ENCODE assay signal across 20 mouse cellular contexts in genomic region chr1:178992503-178992902, GRCm38 (mm10).
DNase-seq lines count a peak whose midpoint lies in the region; ATAC-seq lines count a peak whose summit lies in the region.
"Had no signal": no experiment of that assay in that cellular context is flagged by ENCODE, and none has a peak within 500 bp of the region (broad histone marks: within the 10 kb centered on the region; RNA-seq: fewer than 3 reads in every experiment).

No protein-coding gene starts in this region.

- peaks cover 14% of the 10 kb centered on the region for H3K4me1 ChIP-seq in heart, embryonic 11.5 days (ENCODE audit: control insufficient read depth, insufficient read depth, low read length)
- H3K4me1 ChIP-seq: stomach, embryonic 15.5 days had no signal

- H3K4me3 ChIP-seq in heart, embryonic 11.5 days (ENCODE audit: low read depth, low read length): no peak overlapping the region
- H3K4me3 ChIP-seq: embryonic facial prominence, embryonic 15.5 days; hindbrain, embryonic 15.5 days; limb, embryonic 10.5 days; neural tube, embryonic 15.5 days; stomach, embryonic 15.5 days had no signal

- 77% methylated on average over 3 of the region's 3 CpGs for WGBS in heart, embryonic 11.5 days (ENCODE audit: insufficient replicate concordance)

- no peaks in the 10 kb centered on the region for H3K9me3 ChIP-seq in heart, embryonic 11.5 days (replicated peaks; ENCODE audit: control insufficient read depth, low read length)
- H3K9me3 ChIP-seq: embryonic facial prominence, embryonic 15.5 days; hindbrain, embryonic 15.5 days; limb, embryonic 10.5 days; neural tube, embryonic 15.5 days; stomach, embryonic 15.5 days had no signal

- H3K36me3 ChIP-seq in heart, embryonic 11.5 days (ENCODE audit: control insufficient read depth, insufficient read depth, low read length): no peaks in the 10 kb centered on the region
- H3K36me3 ChIP-seq: embryonic facial prominence, embryonic 15.5 days; hindbrain, embryonic 15.5 days; limb, embryonic 10.5 days; neural tube, embryonic 15.5 days; stomach, embryonic 15.5 days had no signal

- no peak overlapping the region for H3K4me2 ChIP-seq in heart, embryonic 11.5 days
- H3K4me2 ChIP-seq: embryonic facial prominence, embryonic 15.5 days; hindbrain, embryonic 15.5 days; neural tube, embryonic 15.5 days; stomach, embryonic 15.5 days had no signal

- no peak for ATAC-seq in heart, embryonic 11.5 days (replicated peaks; ENCODE audit: insufficient number of reproducible peaks, low FRiP score, low TSS enrichment)

- peak; percentile 19 for DNase-seq in adrenal gland, adult 2 months
- DNase-seq in adrenal gland, adult 18-20 months (ENCODE audit: low spot score in 2 of 2): no peak
- DNase-seq in heart, postnatal 4 days: peak; percentile 33
- peak; percentile 90 for DNase-seq in cerebellum, adult 11-12 months
- peak; percentile 89 to 90 for DNase-seq in cerebellum, postnatal 36 days
- no peak for DNase-seq in lung, postnatal 4 days
- no peak for DNase-seq in testis, postnatal 14 days (ENCODE audit: low spot score)
- DNase-seq: heart, adult 11 months; layer of hippocampus, postnatal 36 days; lung, postnatal 14 days; thymus, postnatal 14 days had no signal

- H3K9ac ChIP-seq in heart, embryonic 11.5 days (ENCODE audit: low read depth, low read length): no peak overlapping the region
- H3K9ac ChIP-seq: embryonic facial prominence, embryonic 15.5 days; hindbrain, embryonic 15.5 days; liver, embryonic 14.5 days; neural tube, embryonic 15.5 days; stomach, embryonic 15.5 days had no signal

- no peaks in the 10 kb centered on the region for H3K27me3 ChIP-seq in heart, embryonic 11.5 days (ENCODE audit: control insufficient read depth, insufficient read depth, low read length)
- H3K27me3 ChIP-seq: CH12.LX; embryonic facial prominence, embryonic 15.5 days; hindbrain, embryonic 15.5 days; neural tube, embryonic 15.5 days; stomach, embryonic 15.5 days had no signal

- no peak overlapping the region for H3K27ac ChIP-seq in heart, embryonic 11.5 days (ENCODE audit: low read depth, low read length)
- H3K27ac ChIP-seq: embryonic facial prominence, embryonic 15.5 days; hindbrain, embryonic 15.5 days; kidney, postnatal 0 days; limb, embryonic 10.5 days; liver, embryonic 14.5 days; neural tube, embryonic 15.5 days; stomach, embryonic 15.5 days had no signal

Comparison
In these comparisons a context has a peak if more than half of its experiments do, and no peak if none do; other contexts are left out.
1. DNase-seq: peak in adrenal gland, adult 2 months (single experiment), heart, postnatal 4 days (single experiment), cerebellum, adult 11-12 months (single experiment) and cerebellum, postnatal 36 days (2 of 2); none in adrenal gland, adult 18-20 months (0 of 2), lung, postnatal 4 days (0 of 2) and testis, postnatal 14 days (single experiment).